Mouse (Mus musculus) spleen, adult 2 months (tissue): ENCODE data around the gene Nop56. TPM values are rescaled to one million over a fixed set of nuclear protein-coding genes. Genes with fewer than 3 reads are reported as not detected.
A peak's percentile ranks its signal among the peaks of the same experiment; 100 is the strongest.

Experiments
- DNase-seq, 2 experiments: peaks; one replicate each; pipeline versions ENCODE4 v3.0.0 to v3.0.0-alpha.2; 2012 to 2021; ENCODE audit warnings: low spot score in 2 of 2, low read depth in 1 of 2
- H3K27ac ChIP-seq: fragments of 200-500 bp; 2 replicates; pipeline ENCODE4 v1.5.1; 2012; ENCODE audit warnings: low read length, inconsistent platforms; ENCODE audit not compliant: insufficient read depth
- H3K27me3 ChIP-seq: fragments of 200-500 bp; 2 replicates; pipeline ENCODE4 v1.6.1; 2012; ENCODE audit warnings: mild to moderate bottlenecking, moderate library complexity, low read length, inconsistent platforms; ENCODE audit not compliant: control insufficient read depth, insufficient read depth
- H3K36me3 ChIP-seq: fragments of 200-500 bp; 2 replicates; pipeline ENCODE4 v1.6.1; 2012; ENCODE audit warnings: mild to moderate bottlenecking, low read length, inconsistent platforms; ENCODE audit not compliant: control insufficient read depth, insufficient read depth
- H3K4me1 ChIP-seq: fragments of 200-500 bp; 2 replicates; pipeline ENCODE4 v1.6.1; 2011; ENCODE audit warnings: inconsistent platforms; ENCODE audit not compliant: control insufficient read depth, insufficient read depth, insufficient read length
- H3K4me3 ChIP-seq: fragments of 200-500 bp; 2 replicates; pipeline ENCODE4 v1.5.1; 2011; ENCODE audit warnings: mild to moderate bottlenecking, inconsistent platforms; ENCODE audit not compliant: insufficient read depth, insufficient read length; ENCODE audit errors: extremely low read depth
- CTCF ChIP-seq: fragments of 200-500 bp; IDR thresholded peaks from 2 replicates; pipeline ENCODE4 v1.5.1; 2011; ENCODE audit warnings: mild to moderate bottlenecking, inconsistent platforms; ENCODE audit not compliant: insufficient read depth, insufficient read length, insufficient replicate concordance; ENCODE audit errors: extremely low read depth
- POLR2A ChIP-seq: fragments of 200-500 bp; IDR thresholded peaks from 2 replicates; pipeline ENCODE4 v1.6.1; 2011; ENCODE audit warnings: low read depth, low read length, inconsistent platforms
- WGBS: fragments of 180-500 bp; shearing (Covaris S2); methylation state at CpG from one replicate; pipeline ENCODE4 v1.1.7; 2018; 5-methylcytosine and 5-hydroxymethylcytosine counted together
- polyA plus RNA-seq: library from polyadenylated mRNA; depleted of rRNA; stranded (reverse); fragments of >200 nt; gene quantifications from 2 replicates; pipeline ENCODE4 v1.2.3, GENCODE M21; 2012

Nop56 gene
- polyA plus RNA-seq, 1 experiment = 80.1 TPM

GRCm38 (mm10) chr2:130294218-130294935 is 20.1 kb downstream of the Nop56 start:
- WGBS = 18% methylated on average over 20 of the region's 20 CpGs
- H3K4me3 ChIP-seq = peak overlapping the region; percentile 44; the same call in 1 of the 2 replicates

GRCm38 (mm10) chr2:130294936-130295277 is 20.7 kb downstream of the Nop56 start, which contains the start of gene Ebf4:
Ebf4 (plus strand) TSS chr2:130295169.
- WGBS = 2% methylated on average over 31 of the region's 39 CpGs
- Histone ChIP-seq H3K4me1 (peaks cover 6% of the 10 kb centered on the region; the same call in 1 of the 2 replicates), H3K27me3 (peaks cover 20% of the 10 kb centered on the region), H3K36me3 (no peaks in the 10 kb centered on the region), H3K27ac (no peak within 1 kb of the TSS), H3K4me3 (peak within 1 kb of the TSS; percentile 44; the same call in 1 of the 2 replicates)
- TF ChIP-seq POLR2A = no peak
- no peak for TF ChIP-seq CTCF
- DNase-seq = no peak

More at GRCm38 (mm10) chr2:130294218-130294935, 20.1 kb downstream of the Nop56 start:
- Histone ChIP-seq H3K27ac (no peak overlapping the region), H3K27me3 (peaks cover 20% of the 10 kb centered on the region), H3K4me1 (peaks cover 6% of the 10 kb centered on the region; the same call in 1 of the 2 replicates), H3K36me3 (no peaks in the 10 kb centered on the region)
- TF ChIP-seq POLR2A = no peak
- no peak for TF ChIP-seq CTCF
- DNase-seq = no peak

- Histone ChIP-seq H3K27me3 (peaks cover 21% of the 10 kb centered on the region), H3K4me1 (peaks cover 6% of the 10 kb centered on the region; the same call in 1 of the 2 replicates), H3K27ac (no peak overlapping the region), H3K4me3 (peak overlapping the region; percentile 28; the same call in 1 of the 2 replicates), H3K36me3 (no peaks in the 10 kb centered on the region)
- peak in 1 of 2 experiments; percentile 24 for DNase-seq
- TF ChIP-seq POLR2A (no peak), CTCF (no peak)
- WGBS = 2% methylated on average over 69 of the region's 99 CpGs
These were observed 21.3 kb downstream of the Nop56 start for GRCm38 (mm10) chr2:130295331-130296133.

- no peak for DNase-seq
- no peak overlapping the region for H3K4me3 ChIP-seq
- H3K27ac ChIP-seq = no peak overlapping the region
- no peaks in the 10 kb centered on the region for H3K36me3 ChIP-seq
- H3K27me3 ChIP-seq = peaks cover 21% of the 10 kb centered on the region
- peaks cover 6% of the 10 kb centered on the region; the same call in 1 of the 2 replicates for H3K4me1 ChIP-seq
- 10% methylated on average over 20 of the region's 20 CpGs for WGBS
- TF ChIP-seq CTCF (no peak), POLR2A (no peak)
These were observed 22.0 kb downstream of the Nop56 start for GRCm38 (mm10) chr2:130296134-130296745.

- WGBS = 82% methylated on average over 9 of the region's 9 CpGs
- Histone ChIP-seq H3K27me3 (peaks cover 21% of the 10 kb centered on the region), H3K27ac (no peak overlapping the region), H3K4me1 (peaks cover 6% of the 10 kb centered on the region; the same call in 1 of the 2 replicates), H3K36me3 (no peaks in the 10 kb centered on the region), H3K4me3 (no peak overlapping the region)
- TF ChIP-seq POLR2A = no peak
- TF ChIP-seq CTCF = no peak
- no peak for DNase-seq
These were observed 23.4 kb downstream of the Nop56 start for GRCm38 (mm10) chr2:130297580-130297979.

GRCm38 (mm10) chr2:130303014-130303413 is 28.8 kb downstream of the Nop56 start:
- no peak overlapping the region for H3K4me3 ChIP-seq
- no peak for DNase-seq
- WGBS = 78% methylated on average over 4 of the region's 4 CpGs
- H3K27ac ChIP-seq = no peak overlapping the region
- H3K4me1 ChIP-seq = no peaks in the 10 kb centered on the region
- H3K27me3 ChIP-seq = 0 out of 2 replicates have a peak, but pooled peaks cover 1% of the 10 kb centered on the region
- no peaks in the 10 kb centered on the region for H3K36me3 ChIP-seq
- TF ChIP-seq POLR2A = no peak
- TF ChIP-seq CTCF = no peak
